Mouse (Mus musculus): ENCODE results near the gene Plvap.

The Plvap gene

GRCm38 (mm10) chr8:71525226-71526050, 13.9 kb upstream of the Plvap start, which contains the start of gene Ccdc194:
Gene Ccdc194, minus strand, starts transcription at chr8:71525711.
- no peak for DNase-seq

GRCm38 (mm10) chr8:71521634-71522033, 10.1 kb upstream of the Plvap start:
- peak; percentile 91 for DNase-seq

GRCm38 (mm10) chr8:71519037-71519825, 7.7 kb upstream of the Plvap start:
- DNase-seq = peak; percentile 57

GRCm38 (mm10) chr8:71516786-71517185, 5.2 kb upstream of the Plvap start:
- DNase-seq = no peak

GRCm38 (mm10) chr8:71515043-71515442, 3.5 kb upstream of the Plvap start:
- DNase-seq = no peak

- DNase-seq = no peak
Observed at GRCm38 (mm10) chr8:71513018-71513754, 1.6 kb upstream of the Plvap start.

GRCm38 (mm10) chr8:71509316-71509715, 2.2 kb downstream of the Plvap start:
- DNase-seq = no peak

- DNase-seq = peak; percentile 87
Observed at GRCm38 (mm10) chr8:71507589-71508104, 3.9 kb downstream of the Plvap start.

GRCm38 (mm10) chr8:71505979-71506378, 5.6 kb downstream of the Plvap start:
- DNase-seq = no peak

- no peak for DNase-seq
Observed at GRCm38 (mm10) chr8:71505326-71505725, 6.2 kb downstream of the Plvap start.

GRCm38 (mm10) chr8:71504349-71504748, 7.2 kb downstream of the Plvap start:
- no peak for DNase-seq

GRCm38 (mm10) chr8:71498816-71499690, 12.5 kb downstream of the Plvap start:
- no peak for DNase-seq

- no peak for DNase-seq
Observed at GRCm38 (mm10) chr8:71497881-71498501, 13.6 kb downstream of the Plvap start.

GRCm38 (mm10) chr8:71497077-71497645, 14.4 kb downstream of the Plvap start:
- no peak for DNase-seq

- DNase-seq = peak; percentile 61
Observed at GRCm38 (mm10) chr8:71496481-71496880, 15.1 kb downstream of the Plvap start.

- no peak for DNase-seq
Observed at GRCm38 (mm10) chr8:71495811-71496210, 15.7 kb downstream of the Plvap start.

GRCm38 (mm10) chr8:71495039-71495438, 16.5 kb downstream of the Plvap start:
- peak; percentile 87 for DNase-seq

GRCm38 (mm10) chr8:71488454-71488853, 23.1 kb downstream of the Plvap start:
- peak; percentile 68 for DNase-seq

GRCm38 (mm10) chr8:71487691-71488445, 23.7 kb downstream of the Plvap start, which contains the start of gene Gtpbp3:
Gene Gtpbp3, plus strand, starts transcription at chr8:71488103.
- DNase-seq = peak; percentile 74

GRCm38 (mm10) chr8:71486136-71486529, 25.4 kb downstream of the Plvap start:
- no peak for DNase-seq

Data from right cerebral cortex, postnatal 14 days (tissue).